Mouse (Mus musculus) fat pad, adult 2 months (tissue): ENCODE data around the gene Hoxd8.

ENCODE experiments used
- DNase-seq: peaks from one replicate; pipeline ENCODE4 v3.0.0-alpha.2; 2011; ENCODE audit warnings: low read depth, low spot score; ENCODE audit errors: extremely low read depth

The Hoxd8 gene

DNA sequence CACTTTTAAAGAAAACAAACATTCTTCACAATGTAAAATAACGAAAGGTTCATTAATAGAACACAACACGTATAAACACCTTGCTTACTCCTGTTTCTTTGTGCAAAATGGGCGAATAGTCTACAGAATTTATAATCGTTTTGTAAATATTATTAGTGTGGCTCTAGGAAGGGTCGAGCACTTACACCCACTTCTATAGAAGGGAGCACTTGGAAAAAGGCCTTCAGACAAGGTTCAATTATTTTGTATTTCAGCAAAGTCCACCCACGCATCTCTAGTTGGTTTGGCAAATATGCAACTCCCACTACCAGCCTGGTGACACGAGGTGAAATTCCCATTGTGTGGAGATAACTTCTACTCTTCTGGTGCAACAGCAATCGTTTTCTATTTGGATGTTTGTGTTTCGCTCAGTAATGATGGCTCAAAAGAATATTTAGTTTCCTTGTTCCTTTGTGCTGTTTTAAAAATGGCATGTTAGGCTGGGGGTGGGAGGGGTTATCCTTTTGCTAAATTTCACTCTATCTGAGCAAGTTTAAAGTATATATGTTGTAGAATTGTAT, 44.1 kb downstream of the Hoxd8 start:
- no peak for DNase-seq

DNA sequence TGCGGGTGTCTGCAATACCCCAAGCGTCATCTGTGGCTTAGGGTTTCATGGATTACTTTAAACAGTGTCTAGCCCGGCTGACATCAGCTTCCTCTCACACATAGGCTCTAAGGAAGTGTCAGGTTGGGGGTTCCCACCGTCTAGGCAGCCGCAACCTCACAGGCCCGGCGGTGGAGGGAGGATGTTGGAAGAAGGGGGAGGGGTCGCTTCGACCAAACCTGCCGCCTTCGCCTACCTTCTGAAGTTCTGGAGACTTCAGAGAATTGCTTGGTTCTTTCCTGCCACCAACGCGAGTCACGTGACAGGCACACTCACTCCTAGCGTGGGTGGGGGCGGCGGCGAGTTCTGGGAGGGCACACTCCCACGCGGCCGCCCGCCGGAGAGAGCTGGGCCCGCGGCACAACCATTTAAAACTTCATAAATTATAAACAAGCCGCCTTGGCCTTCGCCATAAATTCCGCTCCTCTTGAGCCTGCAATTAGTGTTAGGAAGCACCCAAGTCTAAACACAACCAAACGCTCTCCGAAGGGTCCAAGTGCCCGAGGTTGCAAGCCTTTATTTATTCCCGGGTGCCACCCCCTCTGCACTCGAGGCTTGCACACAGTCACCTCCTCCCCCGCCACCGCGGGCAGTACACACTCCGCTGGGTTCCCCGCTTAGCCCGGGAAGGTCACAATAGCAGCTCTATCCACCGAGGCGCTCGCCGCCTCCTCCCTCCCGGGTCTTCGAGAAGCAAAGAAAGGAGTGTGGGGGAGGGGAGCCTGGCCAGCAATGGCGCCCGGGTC, 45.1 kb downstream of the Hoxd8 start:
- DNase-seq = no peak

DNA sequence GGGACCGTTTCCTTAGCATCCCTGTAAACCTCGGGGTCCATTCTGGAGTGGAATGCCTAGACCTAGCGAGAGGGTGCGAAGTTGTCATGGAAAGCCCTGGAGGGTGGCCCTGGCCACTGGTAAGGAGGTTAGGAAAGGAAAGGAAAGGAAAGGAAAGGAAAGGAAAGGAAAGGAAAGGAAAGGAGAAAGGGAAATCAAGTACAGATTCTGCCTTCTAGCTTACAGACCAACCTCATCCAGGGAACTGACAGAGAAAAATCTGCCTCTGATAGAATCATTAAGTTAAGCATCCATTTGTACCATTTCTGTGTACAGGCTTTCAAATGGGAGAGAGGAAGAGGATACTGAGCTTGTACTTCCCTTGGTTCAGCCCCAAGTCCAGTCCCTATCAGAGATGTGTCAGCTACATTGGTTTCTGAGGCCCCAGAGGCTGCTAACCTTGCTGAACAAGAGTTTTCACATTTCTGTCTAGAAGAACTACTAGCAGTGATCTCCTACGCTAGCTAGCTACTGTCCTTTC, 46.4 kb downstream of the Hoxd8 start:
- no peak for DNase-seq

DNA sequence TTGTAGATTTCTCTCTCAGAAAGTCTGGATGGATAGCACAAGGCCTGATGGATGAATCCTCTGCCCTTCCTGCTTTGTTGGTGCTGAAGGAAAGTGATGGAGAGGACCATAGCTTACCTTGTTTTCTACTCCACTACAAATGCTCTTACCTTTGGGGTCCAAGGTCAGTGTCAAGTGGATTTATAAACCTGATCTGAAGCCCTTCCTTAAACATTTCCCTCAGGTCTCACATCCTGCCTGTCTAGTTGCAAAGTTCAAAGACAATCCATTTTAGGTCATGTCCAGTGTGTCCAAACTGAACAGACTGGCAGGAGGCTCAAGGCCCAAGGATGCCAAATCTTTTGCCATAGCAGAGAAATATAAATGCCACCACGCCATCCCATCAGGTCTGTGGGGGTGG, 47.4 kb downstream of the Hoxd8 start:
- no peak for DNase-seq

DNA sequence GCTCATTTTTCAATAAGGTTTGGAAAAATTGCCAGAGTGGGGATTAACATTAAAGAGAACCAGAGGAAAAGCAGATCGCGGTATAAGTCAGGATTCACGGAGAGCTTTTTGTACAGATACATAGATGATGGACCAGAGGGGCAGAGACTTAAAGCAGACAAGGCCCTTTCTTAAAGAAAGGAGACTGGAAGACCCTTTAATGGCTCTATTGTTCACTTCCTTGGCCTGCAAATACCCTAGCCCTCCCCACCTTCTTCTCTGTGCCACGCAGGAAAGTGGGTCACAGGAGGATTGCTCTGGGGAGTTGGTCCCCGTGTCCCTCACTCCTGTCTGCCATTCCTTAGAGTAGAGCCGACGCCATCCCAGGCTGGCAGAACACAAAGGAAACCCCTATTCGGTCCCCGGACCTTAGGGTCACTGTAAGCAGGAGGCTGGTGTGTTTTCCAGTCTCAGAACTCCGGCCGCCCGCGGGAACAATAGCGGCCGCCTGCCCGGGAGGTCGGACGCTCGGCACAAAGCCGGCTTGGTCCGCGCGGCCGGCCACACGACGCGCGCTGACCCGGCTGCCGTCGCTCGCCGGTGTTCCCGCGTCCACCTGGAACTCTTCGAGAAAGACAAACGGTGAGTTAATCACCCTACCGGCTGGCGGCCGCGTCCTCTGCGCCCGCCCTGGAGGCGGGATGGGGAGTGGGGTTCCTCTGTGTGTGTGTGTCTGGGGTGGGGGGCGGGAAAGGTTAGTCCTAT, 48.2 kb downstream of the Hoxd8 start:
- no peak for DNase-seq

DNA sequence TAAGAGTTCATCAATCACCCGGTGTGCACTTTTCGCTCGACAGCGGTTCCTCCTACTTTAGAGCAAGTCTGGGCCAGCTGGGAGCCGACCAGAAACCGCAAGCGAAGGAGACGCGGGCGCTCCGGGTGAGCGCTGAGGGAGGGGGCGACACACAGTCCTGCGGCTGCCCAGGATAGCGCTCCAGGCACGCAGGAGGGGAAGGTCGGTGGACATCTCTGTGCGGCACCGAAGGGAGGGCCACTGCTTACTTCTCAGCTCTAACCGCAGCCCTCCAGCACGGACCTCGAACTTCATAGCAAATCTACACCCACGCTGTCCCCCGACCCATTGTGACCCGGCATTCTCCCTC, 48.7 kb downstream of the Hoxd8 start:
- no peak for DNase-seq

DNA sequence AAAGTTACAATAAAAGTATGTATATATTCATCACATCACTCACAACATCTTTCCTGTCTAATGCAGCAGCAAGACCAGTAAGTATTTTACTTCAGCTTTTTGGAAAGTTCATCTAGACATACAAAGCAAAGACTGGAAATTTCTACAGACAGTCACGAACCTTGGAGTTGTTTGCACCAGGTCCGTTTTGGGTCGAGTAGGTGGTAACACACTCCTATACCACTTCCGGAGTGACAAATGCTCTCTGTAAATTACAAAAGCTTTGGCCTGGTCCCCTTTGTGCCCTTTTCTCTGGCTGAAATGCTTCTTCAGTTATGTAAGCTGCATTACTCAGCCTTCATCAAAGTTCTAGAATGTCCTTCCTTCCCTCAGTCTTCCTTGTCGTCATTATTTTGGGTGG, 49.3 kb downstream of the Hoxd8 start:
- DNase-seq = no peak
